Mouse (Mus musculus): ENCODE measurements around the gene Speer4d.
"Not testable (repeated sequence)": the region's sequence is repeated elsewhere in the genome, so short reads cannot be mapped to it uniquely, and the experiment has no call there.

GRCm38 (mm10) chr5:15656959-15657358, 38.1 kb downstream of the Speer4d start, which contains the start of gene 4930572O03Rik:
- not testable (repeated sequence) for TF ChIP-seq CTCF, EP300 (IDR thresholded peaks at IDR 0.05; ENCODE audit: low read depth)
